Mouse (Mus musculus) CD4-positive, CD25-positive, alpha-beta regulatory T cell, adult 9 weeks (primary cell): ENCODE measurements around the gene Ap1g2. TPM values are rescaled to one million over a fixed set of nuclear protein-coding genes. Genes with fewer than 3 reads are reported as not detected.

Experiments
- polyA plus RNA-seq: library from polyadenylated mRNA; unstranded; fragments of 100-300 nt; shearing (Covaris generic); gene quantifications from one replicate; pipeline ENCODE4 v1.2.1, GENCODE M21; 2017

Ap1g2 gene
- polyA plus RNA-seq, result 173 TPM

GRCm38 (mm10) chr14:55105836-55106809 lies at the start of gene Ap1g2:
TSS of gene Ap1g2 (minus strand) at chr14:55106593.

GRCm38 (mm10) chr14:55116425-55117200 lies 10.2 kb upstream of the Ap1g2 start, which contains the start of gene Jph4:
TSS of gene Jph4 (minus strand) at chr14:55116935.

GRCm38 (mm10) chr14:55094704-55095231 lies 11.6 kb downstream of the Ap1g2 start, which contains the start of gene Thtpa:
TSS of gene Thtpa (plus strand) at chr14:55094784.

GRCm38 (mm10) chr14:55092011-55092577 lies 14.3 kb downstream of the Ap1g2 start, which contains the start of gene Zfhx2:
TSS of gene Zfhx2 (minus strand) at chr14:55092324.

Other genes starting within 250 kb of the Ap1g2 start
- 3.7 TPM for gene Homez, start 235.6 kb downstream of the Ap1g2 start, polyA plus RNA-seq
- gene Ppp1r3e, start 229.0 kb downstream of the Ap1g2 start, polyA plus RNA-seq, result 0.45 TPM
- 0.31 TPM for gene Bcl2l2, start 223.2 kb downstream of the Ap1g2 start, polyA plus RNA-seq
- gene Gm20521, start 223.2 kb downstream of the Ap1g2 start, polyA plus RNA-seq, result 0.38 TPM
- 29.9 TPM for gene Pabpn1, start 214.1 kb downstream of the Ap1g2 start, polyA plus RNA-seq
- gene Slc22a17, start 193.5 kb downstream of the Ap1g2 start, polyA plus RNA-seq, result 1.1 TPM
- gene Efs, start 180.5 kb downstream of the Ap1g2 start, polyA plus RNA-seq, result not detected
- not detected for gene Il25, start 173.9 kb downstream of the Ap1g2 start, polyA plus RNA-seq
- not detected for gene Cmtm5, start 170.3 kb downstream of the Ap1g2 start, polyA plus RNA-seq
- gene Myh6, start 139.7 kb downstream of the Ap1g2 start, polyA plus RNA-seq, result not detected
- gene Gm17428, start 129.7 kb downstream of the Ap1g2 start, polyA plus RNA-seq, result not detected
- gene Myh7, start 112.0 kb downstream of the Ap1g2 start, polyA plus RNA-seq, result not detected
- 152 TPM for gene Ngdn, start 91.1 kb downstream of the Ap1g2 start, polyA plus RNA-seq
- gene Zfhx2, start 14.3 kb downstream of the Ap1g2 start, polyA plus RNA-seq, result 13.0 TPM
- gene Thtpa, start 11.8 kb downstream of the Ap1g2 start, polyA plus RNA-seq, result 17.0 TPM
- not detected for gene Jph4, start 10.3 kb upstream of the Ap1g2 start, polyA plus RNA-seq
- gene Dhrs2, start 115.4 kb upstream of the Ap1g2 start, polyA plus RNA-seq, result not detected